8 mouse cellular contexts compared by ENCODE assay signal in the genomic region with DNA sequence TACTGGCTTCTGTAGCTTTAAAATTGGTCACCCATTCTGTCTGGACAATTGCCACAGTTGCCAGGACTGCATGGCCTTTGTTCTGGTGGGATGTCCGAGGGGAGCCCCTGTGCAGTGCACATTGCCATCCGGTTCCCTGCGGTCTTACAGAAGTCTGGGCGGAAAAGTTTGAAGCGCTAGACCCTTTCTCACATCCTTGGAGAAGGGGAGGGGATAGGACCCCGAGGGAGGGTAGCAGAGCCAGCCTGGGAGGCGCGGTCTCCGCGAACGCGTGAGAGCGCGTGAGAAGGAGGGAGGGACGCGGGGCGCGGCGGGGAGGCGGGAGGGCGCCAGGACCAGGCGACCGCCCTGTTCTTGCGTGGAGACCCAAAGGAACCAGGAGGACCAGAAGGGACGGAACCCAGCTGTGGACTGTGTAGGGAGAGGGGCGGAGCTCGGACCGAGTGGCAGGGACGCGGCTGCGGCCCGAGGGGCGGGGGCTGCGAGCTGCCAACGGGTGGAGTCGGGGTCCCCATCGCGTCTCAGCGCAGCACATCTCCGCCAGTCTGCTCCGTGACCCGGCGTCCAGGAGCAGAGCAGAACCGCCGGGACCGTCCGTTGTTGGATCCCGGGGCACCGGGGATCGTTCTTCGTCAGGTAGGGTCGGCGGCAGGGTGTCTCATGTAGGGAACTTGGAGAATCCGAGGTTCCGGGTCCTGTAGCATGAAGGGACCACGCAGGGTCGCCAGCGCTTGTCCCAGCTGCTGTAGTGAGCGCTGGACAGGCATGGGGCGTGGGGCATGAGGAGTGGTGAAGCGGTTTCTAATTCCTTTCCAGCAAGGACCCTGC. TPM values are rescaled to one million over a fixed set of nuclear protein-coding genes. Genes with fewer than 3 reads are reported as not detected.
DNase-seq lines count a peak whose midpoint lies in the region; ATAC-seq lines count a peak whose summit lies in the region.

Gene Myo16, plus strand, starts transcription at position 301 of the 828 bp plus-strand sequence.

- H3K27me3 ChIP-seq in heart, embryonic 12.5 days (replicated peaks), result peaks cover 40% of the 10 kb centered on the region
- H3K27me3 ChIP-seq in forebrain, embryonic 15.5 days, result no peaks in the 10 kb centered on the region
- H3K27me3 ChIP-seq in midbrain, embryonic 11.5 days (ENCODE audit: control insufficient read depth, insufficient read depth, low read length), result no peaks in the 10 kb centered on the region

- H3K9ac ChIP-seq in heart, embryonic 12.5 days, result peak within 1 kb of the TSS; percentile 67
- peak within 1 kb of the TSS; percentile 74 for H3K9ac ChIP-seq in forebrain, embryonic 15.5 days (replicated peaks)
- H3K9ac ChIP-seq in midbrain, embryonic 11.5 days (ENCODE audit: low read length), result peak within 1 kb of the TSS; percentile 60

- H3K36me3 ChIP-seq in heart, embryonic 12.5 days, result no peaks in the 10 kb centered on the region
- no peaks in the 10 kb centered on the region for H3K36me3 ChIP-seq in forebrain, embryonic 15.5 days
- no peaks in the 10 kb centered on the region for H3K36me3 ChIP-seq in midbrain, embryonic 11.5 days (ENCODE audit: control insufficient read depth, insufficient read depth, low read length)

- H3K4me2 ChIP-seq in heart, embryonic 12.5 days, result peak within 1 kb of the TSS; percentile 95
- peak within 1 kb of the TSS; percentile 80 for H3K4me2 ChIP-seq in forebrain, embryonic 15.5 days (replicated peaks)
- peak within 1 kb of the TSS; percentile 46 for H3K4me2 ChIP-seq in midbrain, embryonic 11.5 days

- ATAC-seq in heart, embryonic 12.5 days (ENCODE audit: insufficient number of reproducible peaks, low FRiP score), result peak; percentile 59; the same call in 1 of the 2 replicates
- ATAC-seq in forebrain, embryonic 15.5 days (replicated peaks), result peak; percentile 94
- ATAC-seq in midbrain, embryonic 11.5 days (ENCODE audit: low FRiP score), result peak; percentile 88
- ATAC-seq in erythroid progenitor cell, adult 5-6 weeks (replicated peaks; ENCODE audit: low FRiP score, poor library complexity, severe bottlenecking), result no peak

- under 1% methylated on average over 61 of the region's 61 CpGs for WGBS in heart, embryonic 12.5 days
- WGBS in forebrain, embryonic 15.5 days, result under 1% methylated on average over 56 of the region's 61 CpGs
- 1% methylated on average over 61 of the region's 61 CpGs for WGBS in midbrain, embryonic 11.5 days

- DNase-seq in heart, adult 18-20 months, result no peak
- DNase-seq in brain, adult 2 months (ENCODE audit: low read depth, low spot score), result peak; percentile 44
- peak; percentile 16 to 30 for DNase-seq in layer of hippocampus, postnatal 25 days (ENCODE audit: extremely low spot score in 1 of 2, low spot score in 1 of 2)
- DNase-seq in midbrain, embryonic 11.5 days (ENCODE audit: low spot score, missing footprints), result peak; percentile 96
- DNase-seq in urinary bladder, postnatal 36 days (ENCODE audit: low spot score in 2 of 2), result no peak

- no peak within 1 kb of the TSS for H3K27ac ChIP-seq in heart, embryonic 12.5 days (ENCODE audit: poor library complexity, severe bottlenecking)
- peak within 1 kb of the TSS; percentile 51 for H3K27ac ChIP-seq in forebrain, embryonic 15.5 days (replicated peaks)
- no peak within 1 kb of the TSS; the same call in 1 of the 2 replicates for H3K27ac ChIP-seq in midbrain, embryonic 11.5 days (ENCODE audit: low read depth, low read length)

- H3K9me3 ChIP-seq in heart, embryonic 12.5 days (replicated peaks), result peaks cover 16% of the 10 kb centered on the region
- H3K9me3 ChIP-seq in forebrain, embryonic 15.5 days, result no peaks in the 10 kb centered on the region
- H3K9me3 ChIP-seq in midbrain, embryonic 11.5 days (ENCODE audit: control insufficient read depth, low read length), result no peaks in the 10 kb centered on the region

- H3K4me1 ChIP-seq in heart, embryonic 12.5 days (replicated peaks), result 0 out of 2 replicates have a peak, but pooled peaks cover 3% of the 10 kb centered on the region
- peaks cover 17% of the 10 kb centered on the region for H3K4me1 ChIP-seq in forebrain, embryonic 15.5 days
- peaks cover 6% of the 10 kb centered on the region; the same call in 1 of the 2 replicates for H3K4me1 ChIP-seq in midbrain, embryonic 11.5 days (ENCODE audit: control insufficient read depth, insufficient read depth, low read length)

- peak within 1 kb of the TSS; percentile 69 for H3K4me3 ChIP-seq in heart, embryonic 12.5 days
- peak within 1 kb of the TSS; percentile 84 for H3K4me3 ChIP-seq in forebrain, embryonic 15.5 days
- peak within 1 kb of the TSS; percentile 45 for H3K4me3 ChIP-seq in midbrain, embryonic 11.5 days (ENCODE audit: low read depth, low read length)

RNA-seq across cellular contexts. Expression of gene Myo16, which starts in this region (rescaled TPM):
- polyA plus RNA-seq in heart, embryonic 12.5 days (2016; fragmentation: Nextera tagmentation; extraction: Ambion mirVana), result 1.4 and 1.5 TPM in 2 replicates
- total RNA-seq in heart, adult 18-20 months (2021), result 1 to 10 TPM; 3.2 to 6.7 TPM
- polyA plus RNA-seq in forebrain, embryonic 15.5 days (2015; fragmentation: Nextera tagmentation; extraction: Ambion mirVana), result 3.8 and 4.1 TPM in 2 replicates
- total RNA-seq in layer of hippocampus, postnatal 25 days (2021), result 10 to 100 TPM; 27.4 to 28.0 TPM
- polyA plus RNA-seq in midbrain, embryonic 11.5 days (2014; fragmentation: Nextera tagmentation; extraction: Ambion mirVana), result 2.7 and 3.0 TPM in 2 replicates
- total RNA-seq in erythroid progenitor cell, adult 5-6 weeks (2015; ENCODE audit: low replicate concordance), result not detected in 2 replicates
- not detected in 2 replicates for total RNA-seq in erythroid progenitor cell, adult 5-6 weeks (2017; ENCODE audit: low replicate concordance)

Comparison
In these comparisons a context has a peak if more than half of its experiments do, and no peak if none do; other contexts are left out.
1. RNA of gene Myo16 (total RNA-seq): 27.4 to 28.0 TPM in layer of hippocampus, postnatal 25 days and 3.2 to 6.7 TPM in heart, adult 18-20 months; not detected in erythroid progenitor cell, adult 5-6 weeks; every median in the first group is over 4 times any median in the second.
2. DNase-seq: peak in brain, adult 2 months (single experiment), layer of hippocampus, postnatal 25 days (2 of 2) and midbrain, embryonic 11.5 days (single experiment); none in heart, adult 18-20 months (0 of 2) and urinary bladder, postnatal 36 days (0 of 2).
3. Peak in every context shown above with its lines, with median percentiles within 50 percentile points of each other: H3K4me2 ChIP-seq, H3K4me3 ChIP-seq and H3K9ac ChIP-seq.